Mouse (Mus musculus): ENCODE data around the gene Lgals3. TPM values are rescaled to one million over a fixed set of nuclear protein-coding genes. Genes with fewer than 3 reads are reported as not detected.
A peak's percentile ranks its signal among the peaks of the same experiment; 100 is the strongest.

The Lgals3 gene
- polyA plus RNA-seq, 1 experiment from 2014 or later: 1.9 TPM

DNA sequence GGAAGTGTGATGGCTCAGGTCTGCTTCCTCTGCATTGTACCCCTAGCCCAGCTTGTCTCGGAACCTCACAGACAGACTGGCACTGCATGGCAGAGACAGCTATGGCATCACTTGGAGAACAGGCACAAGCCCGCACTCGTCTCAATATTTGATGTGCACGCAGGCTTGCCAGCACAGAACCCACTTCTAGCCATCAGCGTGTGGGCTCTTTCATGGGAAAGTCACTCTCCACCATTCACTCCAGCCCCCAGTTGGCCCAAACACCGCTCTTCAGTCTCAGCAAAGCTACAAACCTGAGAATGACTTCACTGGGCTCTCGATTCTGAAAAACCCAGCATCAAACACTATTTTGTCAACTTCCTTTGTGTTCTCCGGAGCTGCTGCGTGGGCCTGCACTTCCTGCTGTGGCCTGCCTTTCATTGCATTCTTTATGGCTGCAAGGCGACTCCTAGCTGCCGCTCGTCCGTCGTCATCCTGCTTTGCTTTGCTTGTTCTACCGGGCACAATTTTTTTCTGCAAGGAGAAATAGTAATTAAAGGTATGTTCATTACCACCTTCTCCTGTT lies 28.0 kb downstream of the Lgals3 start:
- 90% methylated on average over 15 of the region's 15 CpGs for WGBS (ENCODE audit: insufficient replicate concordance)
- Histone ChIP-seq H3K27me3 (ENCODE audit: control insufficient read depth, insufficient read depth, low read length) (no peaks in the 10 kb centered on the region), H3K4me3 (ENCODE audit: low read depth, low read length) (no peak overlapping the region), H3K9ac (ENCODE audit: low read depth, low read length) (no peak overlapping the region), H3K4me1 (ENCODE audit: control insufficient read depth, insufficient read depth, low read length) (no peaks in the 10 kb centered on the region), H3K9me3 (replicated peaks; ENCODE audit: control insufficient read depth, low read length) (no peaks in the 10 kb centered on the region), H3K4me2 (no peak overlapping the region), H3K27ac (ENCODE audit: low read depth, low read length) (no peak overlapping the region), H3K36me3 (ENCODE audit: control insufficient read depth, insufficient read depth, low read length) (peaks cover 39% of the 10 kb centered on the region)
- ATAC-seq (replicated peaks; ENCODE audit: insufficient number of reproducible peaks, low FRiP score, low TSS enrichment): no peak

DNA sequence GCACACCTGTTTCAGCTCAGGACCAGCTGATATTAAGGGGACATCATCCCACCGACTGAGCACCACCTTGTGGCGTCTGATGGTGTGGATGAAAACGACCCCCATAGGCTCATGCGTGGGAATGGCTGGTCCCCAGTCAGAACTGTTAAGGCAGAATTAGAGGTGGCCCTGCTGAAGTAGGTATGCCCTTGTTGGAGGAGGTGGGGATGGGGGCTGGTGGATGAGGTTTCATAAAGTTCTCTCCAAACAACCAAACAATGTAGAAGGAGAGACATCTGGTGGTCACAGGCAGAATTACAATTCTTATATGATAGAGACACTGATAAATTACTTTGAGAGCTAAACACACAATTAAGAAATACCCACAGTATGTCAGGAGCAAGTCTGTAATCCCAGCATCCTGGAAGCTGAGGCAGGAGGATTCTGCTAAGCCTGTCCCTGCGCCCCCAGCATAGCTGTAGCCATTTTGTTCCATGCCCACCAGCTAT lies 28.7 kb downstream of the Lgals3 start:
- Histone ChIP-seq H3K27me3 (ENCODE audit: control insufficient read depth, insufficient read depth, low read length) (no peaks in the 10 kb centered on the region), H3K36me3 (ENCODE audit: control insufficient read depth, insufficient read depth, low read length) (peaks cover 41% of the 10 kb centered on the region), H3K4me2 (no peak overlapping the region), H3K9me3 (replicated peaks; ENCODE audit: control insufficient read depth, low read length) (no peaks in the 10 kb centered on the region), H3K27ac (ENCODE audit: low read depth, low read length) (no peak overlapping the region), H3K4me3 (ENCODE audit: low read depth, low read length) (no peak overlapping the region), H3K4me1 (ENCODE audit: control insufficient read depth, insufficient read depth, low read length) (no peaks in the 10 kb centered on the region), H3K9ac (ENCODE audit: low read depth, low read length) (no peak overlapping the region)
- ATAC-seq (replicated peaks; ENCODE audit: insufficient number of reproducible peaks, low FRiP score, low TSS enrichment): no peak
- 60% methylated on average over 5 of the region's 5 CpGs for WGBS (ENCODE audit: insufficient replicate concordance)

DNA sequence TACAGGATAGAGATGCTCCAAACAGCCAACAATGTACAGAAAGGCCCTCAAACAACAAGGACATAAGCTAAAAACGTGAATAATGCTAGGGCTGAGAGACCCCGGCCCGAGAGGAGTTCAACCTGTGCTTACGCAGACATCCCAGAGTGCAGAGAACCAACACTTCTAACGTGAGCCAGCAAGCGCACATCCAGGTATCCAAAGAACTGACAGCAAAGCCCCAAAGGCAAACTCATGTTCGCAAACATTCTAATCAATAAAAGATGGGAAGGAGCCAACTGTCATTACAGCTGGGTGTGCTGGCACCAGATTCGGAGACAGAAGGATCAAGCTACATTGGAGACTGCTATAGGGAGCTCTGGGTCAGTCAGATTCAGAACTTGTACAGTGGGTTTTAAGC lies 35.2 kb downstream of the Lgals3 start:
- no peaks in the 10 kb centered on the region for H3K4me1 ChIP-seq (ENCODE audit: control insufficient read depth, insufficient read depth, low read length)
- no peak for ATAC-seq (replicated peaks; ENCODE audit: insufficient number of reproducible peaks, low FRiP score, low TSS enrichment)
- no peaks in the 10 kb centered on the region for H3K27me3 ChIP-seq (ENCODE audit: control insufficient read depth, insufficient read depth, low read length)
- H3K9me3 ChIP-seq (replicated peaks; ENCODE audit: control insufficient read depth, low read length): no peaks in the 10 kb centered on the region
- H3K4me2 ChIP-seq: no peak overlapping the region
- no peak overlapping the region for H3K4me3 ChIP-seq (ENCODE audit: low read depth, low read length)
- H3K36me3 ChIP-seq (ENCODE audit: control insufficient read depth, insufficient read depth, low read length): peaks cover 47% of the 10 kb centered on the region
- no peak overlapping the region for H3K9ac ChIP-seq (ENCODE audit: low read depth, low read length)
- 91% methylated on average over 8 of the region's 8 CpGs for WGBS (ENCODE audit: insufficient replicate concordance)
- no peak overlapping the region for H3K27ac ChIP-seq (ENCODE audit: low read depth, low read length)

DNA sequence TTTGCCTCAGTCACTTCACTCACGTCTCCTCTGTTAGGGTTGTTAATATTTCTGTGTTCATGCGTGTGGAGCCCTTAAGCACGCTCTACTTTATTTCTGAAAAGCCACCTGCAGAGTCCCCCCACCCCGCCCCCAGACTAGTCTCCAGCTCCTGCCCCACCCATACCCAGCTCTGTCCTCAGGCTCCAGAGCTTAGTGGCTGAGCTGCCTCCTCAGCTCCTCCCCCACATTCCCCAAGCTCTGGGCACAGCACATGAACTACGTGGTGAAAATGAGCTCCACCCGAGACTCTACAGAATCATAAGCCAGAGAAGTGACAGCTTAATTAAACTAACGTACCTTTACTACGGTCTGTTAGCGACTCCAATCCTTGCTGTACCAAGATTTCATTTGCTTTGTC lies 38.4 kb downstream of the Lgals3 start:
- Histone ChIP-seq H3K36me3 (ENCODE audit: control insufficient read depth, insufficient read depth, low read length) (peaks cover 54% of the 10 kb centered on the region), H3K4me2 (no peak overlapping the region), H3K9ac (ENCODE audit: low read depth, low read length) (no peak overlapping the region), H3K4me1 (ENCODE audit: control insufficient read depth, insufficient read depth, low read length) (no peaks in the 10 kb centered on the region), H3K9me3 (replicated peaks; ENCODE audit: control insufficient read depth, low read length) (no peaks in the 10 kb centered on the region), H3K4me3 (ENCODE audit: low read depth, low read length) (no peak overlapping the region), H3K27me3 (ENCODE audit: control insufficient read depth, insufficient read depth, low read length) (no peaks in the 10 kb centered on the region), H3K27ac (ENCODE audit: low read depth, low read length) (no peak overlapping the region)
- 87% methylated on average over 9 of the region's 9 CpGs for WGBS (ENCODE audit: insufficient replicate concordance)
- ATAC-seq (replicated peaks; ENCODE audit: insufficient number of reproducible peaks, low FRiP score, low TSS enrichment): no peak

DNA sequence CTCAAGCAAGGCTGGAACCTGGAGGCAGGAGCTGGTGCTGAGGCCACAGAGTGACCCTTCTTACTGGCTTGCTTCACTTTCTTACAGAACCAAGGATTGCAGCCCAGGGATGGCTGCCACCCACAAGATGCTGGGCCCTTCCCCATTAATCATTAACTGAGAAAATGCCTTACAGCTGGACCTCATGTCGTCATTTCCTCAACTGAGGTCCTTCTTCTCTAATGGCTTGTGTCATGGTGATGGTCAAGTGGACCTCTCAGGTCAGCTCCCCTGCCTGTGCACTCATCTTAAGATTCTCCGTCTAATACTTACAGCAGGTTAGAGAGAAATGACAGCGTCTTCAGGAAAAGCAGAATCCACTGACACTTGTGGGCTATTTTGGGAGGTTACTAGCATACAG lies 49.8 kb downstream of the Lgals3 start:
- Histone ChIP-seq H3K27me3 (ENCODE audit: control insufficient read depth, insufficient read depth, low read length) (no peaks in the 10 kb centered on the region), H3K4me2 (peak overlapping the region; percentile 78), H3K27ac (ENCODE audit: low read depth, low read length) (no peak overlapping the region), H3K9me3 (replicated peaks; ENCODE audit: control insufficient read depth, low read length) (no peaks in the 10 kb centered on the region), H3K9ac (ENCODE audit: low read depth, low read length) (peak overlapping the region; percentile 77), H3K4me3 (ENCODE audit: low read depth, low read length) (peak overlapping the region; percentile 78), H3K4me1 (ENCODE audit: control insufficient read depth, insufficient read depth, low read length) (peaks cover 10% of the 10 kb centered on the region), H3K36me3 (ENCODE audit: control insufficient read depth, insufficient read depth, low read length) (peaks cover 9% of the 10 kb centered on the region)
- 42% methylated on average over 3 of the region's 3 CpGs for WGBS (ENCODE audit: insufficient replicate concordance)
- no peak for ATAC-seq (replicated peaks; ENCODE audit: insufficient number of reproducible peaks, low FRiP score, low TSS enrichment)

DNA sequence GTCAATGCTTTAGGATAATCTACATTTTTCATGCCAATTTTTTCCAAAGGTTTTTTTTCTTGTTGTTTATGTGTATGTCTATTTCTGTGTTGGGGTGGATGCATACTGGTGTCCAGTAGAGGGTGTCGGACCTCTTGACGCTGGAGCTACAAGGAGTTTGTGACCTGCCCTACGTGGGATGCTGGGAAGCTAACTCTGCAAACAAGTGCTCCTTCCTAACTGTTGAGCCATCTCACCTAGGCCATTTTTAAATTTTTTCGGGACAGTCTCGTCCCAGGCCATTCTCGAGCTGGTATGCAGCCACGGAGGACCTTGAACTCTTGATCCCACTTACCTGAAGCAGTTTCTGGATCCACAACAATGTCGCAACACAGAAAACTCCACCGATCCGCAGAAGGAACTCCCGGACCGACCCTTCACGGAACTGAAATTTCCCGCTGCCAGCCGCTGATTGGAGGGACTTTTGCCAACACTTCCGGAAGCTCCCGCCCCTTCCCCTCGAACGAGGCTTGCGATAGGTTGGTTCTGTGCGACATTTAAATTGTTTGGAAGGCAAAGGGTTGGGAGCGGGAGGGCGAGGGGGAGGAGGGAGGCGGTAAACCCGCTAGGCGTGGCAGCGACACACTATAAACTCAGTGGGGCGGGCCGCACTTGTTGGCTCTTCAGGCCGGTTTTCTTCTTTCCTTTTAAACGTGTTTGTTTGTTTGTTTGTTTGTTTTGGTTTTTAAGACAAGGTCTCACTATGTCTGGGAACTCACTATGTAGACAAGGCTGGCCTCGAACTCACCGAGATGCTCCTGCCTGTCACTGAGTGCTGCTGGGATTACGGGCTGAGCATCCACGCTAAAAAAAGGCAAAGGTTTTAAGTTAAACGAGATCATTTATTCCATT lies 50.5 kb downstream of the Lgals3 start, which contains the start of gene Dlgap5:
Dlgap5 (minus strand) TSS at position 633 of the 891 bp plus-strand sequence.
- ATAC-seq (replicated peaks; ENCODE audit: insufficient number of reproducible peaks, low FRiP score, low TSS enrichment): peak; percentile 92
- WGBS (ENCODE audit: insufficient replicate concordance): 2% methylated on average over 35 of the region's 36 CpGs
- H3K4me2 ChIP-seq: peak within 1 kb of the TSS; percentile 78
- peaks cover 5% of the 10 kb centered on the region; the same call in 1 of the 2 replicates for H3K36me3 ChIP-seq (ENCODE audit: control insufficient read depth, insufficient read depth, low read length)
- H3K9ac ChIP-seq (ENCODE audit: low read depth, low read length): peak within 1 kb of the TSS; percentile 77
- no peaks in the 10 kb centered on the region for H3K27me3 ChIP-seq (ENCODE audit: control insufficient read depth, insufficient read depth, low read length)
- H3K4me3 ChIP-seq (ENCODE audit: low read depth, low read length): peak within 1 kb of the TSS; percentile 78
- peaks cover 10% of the 10 kb centered on the region for H3K4me1 ChIP-seq (ENCODE audit: control insufficient read depth, insufficient read depth, low read length)
- no peaks in the 10 kb centered on the region for H3K9me3 ChIP-seq (replicated peaks; ENCODE audit: control insufficient read depth, low read length)
- H3K27ac ChIP-seq (ENCODE audit: low read depth, low read length): no peak within 1 kb of the TSS

DNA sequence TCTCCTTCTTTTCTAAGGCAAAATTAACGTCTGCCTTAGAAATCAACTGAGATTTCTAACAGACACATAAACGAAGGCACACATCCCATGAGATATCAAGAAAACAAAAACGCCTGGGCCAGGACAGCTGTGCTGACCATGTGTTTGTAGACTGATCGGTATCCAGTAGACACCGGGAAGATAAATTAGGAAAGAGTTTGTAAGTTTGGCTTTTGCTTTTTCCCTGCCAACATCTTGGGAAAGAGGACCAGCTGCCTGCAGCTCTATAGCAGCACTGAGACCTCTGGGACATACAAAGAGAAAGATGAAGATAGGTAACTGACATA lies 51.1 kb downstream of the Lgals3 start:
- Histone ChIP-seq H3K27me3 (ENCODE audit: control insufficient read depth, insufficient read depth, low read length) (no peaks in the 10 kb centered on the region), H3K27ac (ENCODE audit: low read depth, low read length) (no peak overlapping the region), H3K4me1 (ENCODE audit: control insufficient read depth, insufficient read depth, low read length) (peaks cover 10% of the 10 kb centered on the region), H3K9ac (ENCODE audit: low read depth, low read length) (peak overlapping the region; percentile 60), H3K36me3 (ENCODE audit: control insufficient read depth, insufficient read depth, low read length) (peaks cover 3% of the 10 kb centered on the region; the same call in 1 of the 2 replicates), H3K4me2 (peak overlapping the region; percentile 78), H3K9me3 (replicated peaks; ENCODE audit: control insufficient read depth, low read length) (no peaks in the 10 kb centered on the region), H3K4me3 (ENCODE audit: low read depth, low read length) (peak overlapping the region; percentile 78)
- ATAC-seq (replicated peaks; ENCODE audit: insufficient number of reproducible peaks, low FRiP score, low TSS enrichment): no peak
- 41% methylated on average over 5 of the region's 5 CpGs for WGBS (ENCODE audit: insufficient replicate concordance)

DNA sequence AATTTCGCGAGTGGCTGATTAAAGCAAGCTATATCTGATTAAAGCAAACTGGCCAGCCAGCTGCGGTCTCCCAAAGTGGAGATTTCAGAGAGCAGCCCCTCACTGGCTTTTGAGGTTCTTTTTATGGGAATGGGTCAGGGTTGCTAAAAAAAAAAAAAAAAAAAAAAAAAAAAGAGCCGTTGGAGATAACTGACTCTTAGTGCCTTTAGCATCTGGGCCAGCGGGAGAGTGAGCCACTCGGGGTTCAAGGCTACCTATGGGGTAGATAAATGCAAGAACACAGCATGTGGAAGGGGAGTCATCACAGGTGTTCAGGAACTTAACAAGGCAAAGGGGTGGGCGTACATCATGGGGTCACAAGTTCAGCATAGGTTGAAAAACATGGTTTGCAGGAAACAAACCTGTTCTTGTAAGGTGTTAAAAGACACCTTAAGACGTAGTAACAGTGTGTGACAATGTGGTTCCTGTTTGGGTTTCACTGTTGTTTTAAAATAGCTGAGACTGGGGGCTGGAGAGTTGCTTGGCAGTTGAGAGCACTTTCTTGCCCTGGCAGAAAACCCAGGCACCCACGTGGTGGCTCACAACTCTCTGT lies 51.6 kb downstream of the Lgals3 start:
- Histone ChIP-seq H3K4me2 (no peak overlapping the region; the same call in 1 of the 2 replicates), H3K9ac (ENCODE audit: low read depth, low read length) (no peak overlapping the region), H3K27ac (ENCODE audit: low read depth, low read length) (no peak overlapping the region), H3K36me3 (ENCODE audit: control insufficient read depth, insufficient read depth, low read length) (peaks cover 2% of the 10 kb centered on the region; the same call in 1 of the 2 replicates), H3K4me3 (ENCODE audit: low read depth, low read length) (no peak overlapping the region), H3K4me1 (ENCODE audit: control insufficient read depth, insufficient read depth, low read length) (peaks cover 10% of the 10 kb centered on the region), H3K9me3 (replicated peaks; ENCODE audit: control insufficient read depth, low read length) (no peaks in the 10 kb centered on the region), H3K27me3 (ENCODE audit: control insufficient read depth, insufficient read depth, low read length) (no peaks in the 10 kb centered on the region)
- ATAC-seq (replicated peaks; ENCODE audit: insufficient number of reproducible peaks, low FRiP score, low TSS enrichment): no peak
- 81% methylated on average over 9 of the region's 9 CpGs for WGBS (ENCODE audit: insufficient replicate concordance)
